Mouse (Mus musculus): ENCODE measurements around the gene Gm21425.
"Not testable (repeated sequence)": the region's sequence is repeated elsewhere in the genome, so short reads cannot be mapped to it uniquely, and the experiment has no call there.

The Gm21425 gene

DNA sequence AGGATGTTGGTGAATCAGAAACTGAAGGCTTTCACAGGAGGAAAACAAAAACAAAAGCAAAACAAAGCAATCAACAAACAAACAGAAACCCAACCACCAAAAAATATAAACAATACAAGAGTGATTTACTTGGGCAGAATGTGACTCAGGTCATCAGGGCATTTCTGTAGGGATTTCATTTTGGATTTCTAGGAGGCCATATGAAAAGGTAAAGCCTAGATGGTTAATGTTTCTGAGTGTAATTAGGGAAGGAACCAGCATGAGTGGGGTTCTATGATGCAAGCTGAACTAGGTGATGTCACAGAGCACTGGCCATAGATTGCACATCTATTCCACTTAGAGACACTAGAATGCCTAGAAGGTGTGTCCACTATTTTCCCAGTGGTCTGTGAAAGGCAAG lies at the start of gene Gm21425:
TSS of gene Gm21425 (plus strand) at position 301 of the 400 bp plus-strand sequence.
- DNase-seq (ENCODE audit: low spot score in 2 of 2): not testable (repeated sequence)

DNA sequence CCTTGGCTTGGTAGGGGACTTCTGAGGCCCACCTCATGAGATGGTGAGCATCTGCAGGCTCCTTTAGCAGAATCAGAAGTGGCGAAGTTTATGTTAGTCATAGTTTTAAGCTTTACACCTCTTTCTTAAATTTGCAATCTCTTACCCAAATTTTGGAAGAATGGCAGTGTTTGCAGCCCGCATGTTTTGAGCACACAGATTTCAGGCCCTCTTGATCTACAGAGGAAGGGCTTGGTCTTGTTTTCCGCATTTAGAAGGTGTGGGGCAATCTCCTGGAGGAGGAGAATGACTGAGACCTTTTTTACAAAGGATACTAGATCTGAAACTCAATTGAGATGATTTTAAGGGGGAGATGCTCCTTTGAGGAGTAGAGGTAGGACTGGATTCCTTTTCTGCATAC lies 28.4 kb upstream of the Gm21425 start, which contains the start of gene Gm21891:
TSS of gene Gm21891 (minus strand) at position 101 of the 400 bp plus-strand sequence.
- not testable (repeated sequence) for DNase-seq (ENCODE audit: low spot score in 2 of 2)

Data from natural killer cell, adult 2 months (primary cell).